Mouse (Mus musculus) E14TG2a.4 (cell line): Measurements from ENCODE around the gene Lrrk1.

Source experiments
- CTCF ChIP-seq: conservative IDR thresholded peaks from 2 replicates; pipeline ENCODE4 v1.5.1; 2014; ENCODE audit warnings: low read length
- NANOG ChIP-seq: IDR thresholded peaks from 2 replicates; pipeline ENCODE4 v1.6.1; 2014; ENCODE audit warnings: borderline replicate concordance, low read length, mixed read lengths

- TF ChIP-seq CTCF, result no peak
- no peak for TF ChIP-seq NANOG
These were observed 17.4 kb upstream of the Lrrk1 start for GRCm38 (mm10) chr7:66405541-66405940.
